Mouse (Mus musculus) heart, embryonic 13.5 days (tissue): ENCODE measurements at regions not wholly inside any gene's neighbourhood (a gene's known extent, or its start where the extent isn't known, plus 50 kb on each side); places are given as distances from the start of the nearest gene placed in this dataset.

ENCODE experiments used
- ATAC-seq: fragments of 200-750 bp; cut with Nextera tagmentation; 2 replicates; pipeline ENCODE4 v1.8.0; 2017; ENCODE audit warnings: moderate TSS enrichment; ENCODE audit not compliant: insufficient number of reproducible peaks, low FRiP score, low TSS enrichment; ENCODE audit errors: extremely low read depth
- H3K27ac ChIP-seq: fragments of 300-500 bp; sonication (generic); replicated peaks from 2 replicates; pipeline ENCODE4 v1.5.1; 2015; ENCODE audit warnings: moderate library complexity, mild to moderate bottlenecking, inconsistent platforms
- H3K27me3 ChIP-seq: fragments of 300-500 bp; sonication (generic); replicated peaks from 2 replicates; pipeline ENCODE4 v1.6.1; 2015; ENCODE audit warnings: mild to moderate bottlenecking, inconsistent platforms
- H3K36me3 ChIP-seq: fragments of 300-500 bp; sonication (generic); 2 replicates; pipeline ENCODE4 v1.6.1; 2015; ENCODE audit warnings: mild to moderate bottlenecking, inconsistent platforms
- H3K4me1 ChIP-seq: fragments of 300-500 bp; sonication (generic); 2 replicates; pipeline ENCODE4 v1.6.1; 2015; ENCODE audit warnings: inconsistent platforms
- H3K4me2 ChIP-seq: fragments of 300-500 bp; sonication (generic); 2 replicates; pipeline ENCODE4 v1.6.1; 2015; ENCODE audit warnings: inconsistent platforms, mild to moderate bottlenecking, moderate library complexity
- H3K4me3 ChIP-seq: fragments of 300-500 bp; sonication (generic); 2 replicates; pipeline ENCODE4 v1.5.1; 2015; ENCODE audit warnings: moderate library complexity, mild to moderate bottlenecking, inconsistent platforms
- H3K9ac ChIP-seq: fragments of 300-500 bp; sonication (generic); 2 replicates; pipeline ENCODE4 v1.6.1; 2015; ENCODE audit warnings: inconsistent platforms, mild to moderate bottlenecking, moderate library complexity
- H3K9me3 ChIP-seq: fragments of 300-500 bp; sonication (generic); 2 replicates; pipeline ENCODE4 v1.6.1; 2016; ENCODE audit warnings: inconsistent platforms
- WGBS: fragments of 180-500 bp; shearing (Covaris S2); methylation state at CpG from one replicate; pipeline ENCODE4 v1.1.7; 2015; ENCODE audit warnings: mixed read lengths; 5-methylcytosine and 5-hydroxymethylcytosine counted together

GRCm38 (mm10) chr9:31794911-31795310, 118.4 kb downstream of the Barx2 start:
- Histone ChIP-seq H3K36me3 (no peaks in the 10 kb centered on the region), H3K9ac (no peak overlapping the region), H3K4me1 (no peaks in the 10 kb centered on the region), H3K4me3 (no peak overlapping the region), H3K9me3 (no peaks in the 10 kb centered on the region), H3K27ac (no peak overlapping the region), H3K27me3 (no peaks in the 10 kb centered on the region), H3K4me2 (no peak overlapping the region)
- 66% methylated on average over 2 of the region's 2 CpGs for WGBS
- ATAC-seq = no peak

DNA sequence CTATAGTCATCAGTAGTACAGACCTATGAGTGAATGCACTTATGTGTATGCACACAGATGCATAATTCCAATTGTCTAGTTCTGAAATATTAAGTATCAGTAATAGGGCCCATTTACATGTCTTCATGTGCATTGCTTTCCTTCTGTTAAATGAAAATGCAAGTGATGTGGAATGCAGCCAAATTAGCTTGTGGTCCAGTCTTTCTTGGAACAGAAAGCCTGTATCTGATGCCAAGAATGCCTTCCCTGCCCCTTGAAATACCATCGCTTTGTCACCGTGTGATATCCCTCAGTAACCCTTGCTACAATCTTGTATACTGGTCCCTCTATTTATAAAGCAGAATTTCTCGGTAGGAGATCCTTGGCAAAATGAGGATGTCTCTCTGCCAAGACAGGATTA, 137.3 kb downstream of the Barx2 start:
- H3K27me3 ChIP-seq = no peaks in the 10 kb centered on the region
- WGBS = 66% methylated on average over 3 of the region's 3 CpGs
- no peak overlapping the region for H3K4me3 ChIP-seq
- no peak overlapping the region for H3K9ac ChIP-seq
- no peak for ATAC-seq
- no peak overlapping the region for H3K4me2 ChIP-seq
- no peaks in the 10 kb centered on the region for H3K4me1 ChIP-seq
- no peak overlapping the region for H3K27ac ChIP-seq
- H3K9me3 ChIP-seq = no peaks in the 10 kb centered on the region
- no peaks in the 10 kb centered on the region for H3K36me3 ChIP-seq

- ATAC-seq = no peak
- Histone ChIP-seq H3K4me3 (no peak overlapping the region), H3K9me3 (no peaks in the 10 kb centered on the region), H3K4me2 (no peak overlapping the region), H3K9ac (no peak overlapping the region), H3K4me1 (no peaks in the 10 kb centered on the region), H3K27ac (no peak overlapping the region), H3K27me3 (no peaks in the 10 kb centered on the region), H3K36me3 (no peaks in the 10 kb centered on the region)
- WGBS = 80% methylated on average over 4 of the region's 4 CpGs
These were observed 147.9 kb downstream of the Barx2 start for GRCm38 (mm10) chr9:31765401-31765800.

- H3K4me3 ChIP-seq = no peak overlapping the region
- no peaks in the 10 kb centered on the region for H3K9me3 ChIP-seq
- H3K9ac ChIP-seq = no peak overlapping the region
- H3K27ac ChIP-seq = no peak overlapping the region
- 66% methylated on average over 6 of the region's 6 CpGs for WGBS
- ATAC-seq = no peak
- H3K4me1 ChIP-seq = no peaks in the 10 kb centered on the region
- no peaks in the 10 kb centered on the region for H3K27me3 ChIP-seq
- no peak overlapping the region for H3K4me2 ChIP-seq
- no peaks in the 10 kb centered on the region for H3K36me3 ChIP-seq
These were observed 155.2 kb downstream of the Barx2 start for GRCm38 (mm10) chr9:31757894-31758561.

GRCm38 (mm10) chr9:31730443-31730842, 182.8 kb downstream of the Barx2 start:
- Histone ChIP-seq H3K27me3 (no peaks in the 10 kb centered on the region), H3K9ac (no peak overlapping the region), H3K9me3 (no peaks in the 10 kb centered on the region), H3K4me3 (no peak overlapping the region), H3K36me3 (no peaks in the 10 kb centered on the region), H3K27ac (no peak overlapping the region), H3K4me2 (no peak overlapping the region), H3K4me1 (no peaks in the 10 kb centered on the region)
- no peak for ATAC-seq

DNA sequence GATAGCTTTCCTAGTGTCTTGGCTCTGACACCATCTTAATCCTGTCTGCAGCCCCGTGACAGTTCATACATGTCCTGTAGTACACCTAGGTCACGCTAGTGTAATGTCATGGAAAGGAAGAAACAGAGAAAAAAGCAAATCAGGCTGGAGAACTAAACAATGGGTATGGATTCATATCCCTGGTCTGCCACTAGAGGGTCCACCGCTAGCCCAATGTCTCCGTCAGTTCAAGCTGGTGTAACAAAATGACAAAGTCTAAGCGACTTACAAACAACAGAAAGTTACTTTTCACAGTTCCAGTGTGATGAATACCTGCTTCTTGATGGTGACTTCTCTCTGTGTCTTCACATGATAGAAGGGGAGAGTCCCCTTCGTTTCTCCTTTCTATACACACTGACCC, 194.0 kb downstream of the Barx2 start:
- H3K4me2 ChIP-seq = no peak overlapping the region
- no peak for ATAC-seq
- H3K27ac ChIP-seq = no peak overlapping the region
- H3K4me1 ChIP-seq = peaks cover 8% of the 10 kb centered on the region
- H3K36me3 ChIP-seq = no peaks in the 10 kb centered on the region
- WGBS = 61% methylated on average over 6 of the region's 6 CpGs
- H3K27me3 ChIP-seq = no peaks in the 10 kb centered on the region; the same call in 1 of the 2 replicates
- no peaks in the 10 kb centered on the region for H3K9me3 ChIP-seq
- no peak overlapping the region for H3K9ac ChIP-seq
- H3K4me3 ChIP-seq = no peak overlapping the region

GRCm38 (mm10) chr9:31710022-31710421, 203.2 kb downstream of the Barx2 start:
- Histone ChIP-seq H3K27me3 (no peaks in the 10 kb centered on the region), H3K9me3 (no peaks in the 10 kb centered on the region), H3K27ac (no peak overlapping the region), H3K4me3 (no peak overlapping the region), H3K9ac (no peak overlapping the region), H3K4me1 (peaks cover 12% of the 10 kb centered on the region), H3K4me2 (no peak overlapping the region), H3K36me3 (no peaks in the 10 kb centered on the region)
- WGBS = 50% methylated on average over 2 of the region's 2 CpGs
- no peak for ATAC-seq

GRCm38 (mm10) chr9:31706688-31707087, 206.6 kb downstream of the Barx2 start:
- no peak overlapping the region for H3K27ac ChIP-seq
- no peaks in the 10 kb centered on the region for H3K36me3 ChIP-seq
- WGBS = 54% methylated on average over 7 of the region's 7 CpGs
- no peak for ATAC-seq
- H3K4me1 ChIP-seq = 0 out of 2 replicates have a peak, but pooled peaks cover 8% of the 10 kb centered on the region
- no peaks in the 10 kb centered on the region for H3K27me3 ChIP-seq
- no peak overlapping the region for H3K9ac ChIP-seq
- no peaks in the 10 kb centered on the region for H3K9me3 ChIP-seq
- no peak overlapping the region for H3K4me3 ChIP-seq
- H3K4me2 ChIP-seq = peak overlapping the region; percentile 25

GRCm38 (mm10) chr9:31690921-31691475, 222.3 kb downstream of the Barx2 start:
- no peaks in the 10 kb centered on the region for H3K36me3 ChIP-seq
- no peak overlapping the region for H3K4me3 ChIP-seq
- WGBS = 72% methylated on average over 7 of the region's 7 CpGs
- no peak overlapping the region for H3K9ac ChIP-seq
- no peak for ATAC-seq
- H3K27ac ChIP-seq = no peak overlapping the region
- H3K4me1 ChIP-seq = peaks cover 14% of the 10 kb centered on the region
- H3K9me3 ChIP-seq = no peaks in the 10 kb centered on the region
- no peak overlapping the region for H3K4me2 ChIP-seq
- peaks cover 9% of the 10 kb centered on the region; the same call in 1 of the 2 replicates for H3K27me3 ChIP-seq

- ATAC-seq = no peak
- Histone ChIP-seq H3K4me3 (peak overlapping the region; percentile 32), H3K27ac (no peak overlapping the region), H3K9ac (peak overlapping the region; percentile 34; the same call in 1 of the 2 replicates), H3K9me3 (no peaks in the 10 kb centered on the region), H3K36me3 (no peaks in the 10 kb centered on the region), H3K4me2 (peak overlapping the region; percentile 64), H3K27me3 (peaks cover 20% of the 10 kb centered on the region; the same call in 1 of the 2 replicates), H3K4me1 (peaks cover 26% of the 10 kb centered on the region)
- 4% methylated on average over 3 of the region's 3 CpGs for WGBS
These were observed 224.1 kb upstream of the Tmem45b start for GRCm38 (mm10) chr9:31688398-31688705.

DNA sequence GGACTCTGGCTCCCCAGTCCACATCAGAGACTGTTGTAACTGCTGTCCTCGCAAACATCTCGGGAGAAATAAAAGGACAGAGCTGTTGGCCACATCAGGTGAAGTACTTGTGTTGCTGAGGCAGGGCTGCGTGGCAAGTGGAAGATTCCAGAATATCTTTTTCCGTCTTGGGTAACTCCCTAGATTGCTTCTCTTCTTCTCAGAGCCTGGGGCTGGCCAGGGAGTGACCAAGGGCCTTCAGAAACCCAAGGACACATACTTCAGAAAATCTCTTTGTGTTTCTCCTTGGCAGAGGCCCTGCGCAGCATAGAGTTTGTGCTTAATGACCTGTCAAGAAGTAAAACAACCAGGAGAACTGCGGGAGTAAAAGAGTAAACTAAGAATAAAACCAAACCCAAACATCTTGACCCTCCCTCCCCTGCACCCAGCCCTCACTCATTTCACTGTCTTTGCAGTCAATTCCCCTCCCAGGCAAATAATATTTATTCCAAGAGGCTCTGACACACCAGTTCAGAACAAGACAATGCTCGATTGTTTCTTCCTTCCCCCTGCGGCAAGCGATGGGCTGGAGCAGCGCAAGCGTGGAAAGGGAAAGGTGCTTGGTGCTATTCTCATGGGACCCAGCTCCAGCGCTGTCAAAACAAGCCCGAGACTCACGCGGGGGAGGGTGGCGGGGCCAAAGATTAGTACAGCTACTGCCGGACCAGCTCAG, 223.6 kb upstream of the Tmem45b start:
- WGBS = 26% methylated on average over 17 of the region's 17 CpGs
- no peak for ATAC-seq
- Histone ChIP-seq H3K9me3 (no peaks in the 10 kb centered on the region), H3K4me3 (peak overlapping the region; percentile 32), H3K27ac (no peak overlapping the region), H3K4me2 (peak overlapping the region; percentile 64), H3K9ac (peak overlapping the region; percentile 34; the same call in 1 of the 2 replicates), H3K27me3 (peaks cover 25% of the 10 kb centered on the region; the same call in 1 of the 2 replicates), H3K4me1 (peaks cover 30% of the 10 kb centered on the region), H3K36me3 (no peaks in the 10 kb centered on the region)

DNA sequence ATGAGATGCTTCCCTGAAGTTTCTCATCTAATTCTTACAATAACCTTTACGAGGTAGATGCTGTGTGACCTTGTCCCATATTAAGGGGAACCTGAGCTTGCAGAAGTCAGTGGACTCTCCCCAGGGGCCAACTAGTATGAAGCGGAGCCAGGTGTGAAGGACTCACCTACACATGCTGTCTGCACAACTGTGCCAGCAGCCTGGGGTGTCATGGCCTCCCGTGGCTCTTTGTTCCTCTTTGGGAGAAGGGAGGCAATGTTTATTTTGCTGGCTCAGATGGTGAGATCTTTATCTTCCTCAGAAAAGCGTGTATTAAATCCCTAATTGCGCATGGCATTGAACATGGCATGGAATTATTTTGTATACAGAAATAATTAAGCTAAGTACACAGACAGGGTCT, 222.2 kb upstream of the Tmem45b start:
- no peak overlapping the region for H3K4me2 ChIP-seq
- H3K27ac ChIP-seq = no peak overlapping the region
- no peaks in the 10 kb centered on the region for H3K9me3 ChIP-seq
- H3K4me1 ChIP-seq = peaks cover 30% of the 10 kb centered on the region
- no peaks in the 10 kb centered on the region for H3K36me3 ChIP-seq
- H3K27me3 ChIP-seq = peaks cover 34% of the 10 kb centered on the region
- no peak overlapping the region for H3K9ac ChIP-seq
- ATAC-seq = no peak
- no peak overlapping the region for H3K4me3 ChIP-seq
- 77% methylated on average over 5 of the region's 5 CpGs for WGBS
